Mouse (Mus musculus) C2C12 (cell line): ENCODE measurements at regions not wholly inside any gene's neighbourhood (a gene's known extent, or its start where the extent isn't known, plus 50 kb on each side); places are given as distances from the start of the nearest gene placed in this dataset.

Experiments used
- CTCF ChIP-seq: IDR thresholded peaks from one replicate; pipeline ENCODE4 v1.5.1; 2011; ENCODE audit not compliant: control insufficient read depth, insufficient read depth, insufficient read length
- FOSL1 ChIP-seq: IDR thresholded peaks from one replicate; pipeline ENCODE4 v1.8.0; 2011; ENCODE audit warnings: mild to moderate bottlenecking, low read length; ENCODE audit not compliant: poor library complexity, insufficient read depth, severe bottlenecking
- MAX ChIP-seq: IDR thresholded peaks from one replicate; pipeline ENCODE4 v1.6.1; 2011; ENCODE audit warnings: mild to moderate bottlenecking, control low read depth
- MYOD1 ChIP-seq: IDR thresholded peaks from one replicate; pipeline ENCODE4 v1.6.1; 2011; ENCODE audit warnings: low read depth; ENCODE audit not compliant: control insufficient read depth, insufficient read length

DNA sequence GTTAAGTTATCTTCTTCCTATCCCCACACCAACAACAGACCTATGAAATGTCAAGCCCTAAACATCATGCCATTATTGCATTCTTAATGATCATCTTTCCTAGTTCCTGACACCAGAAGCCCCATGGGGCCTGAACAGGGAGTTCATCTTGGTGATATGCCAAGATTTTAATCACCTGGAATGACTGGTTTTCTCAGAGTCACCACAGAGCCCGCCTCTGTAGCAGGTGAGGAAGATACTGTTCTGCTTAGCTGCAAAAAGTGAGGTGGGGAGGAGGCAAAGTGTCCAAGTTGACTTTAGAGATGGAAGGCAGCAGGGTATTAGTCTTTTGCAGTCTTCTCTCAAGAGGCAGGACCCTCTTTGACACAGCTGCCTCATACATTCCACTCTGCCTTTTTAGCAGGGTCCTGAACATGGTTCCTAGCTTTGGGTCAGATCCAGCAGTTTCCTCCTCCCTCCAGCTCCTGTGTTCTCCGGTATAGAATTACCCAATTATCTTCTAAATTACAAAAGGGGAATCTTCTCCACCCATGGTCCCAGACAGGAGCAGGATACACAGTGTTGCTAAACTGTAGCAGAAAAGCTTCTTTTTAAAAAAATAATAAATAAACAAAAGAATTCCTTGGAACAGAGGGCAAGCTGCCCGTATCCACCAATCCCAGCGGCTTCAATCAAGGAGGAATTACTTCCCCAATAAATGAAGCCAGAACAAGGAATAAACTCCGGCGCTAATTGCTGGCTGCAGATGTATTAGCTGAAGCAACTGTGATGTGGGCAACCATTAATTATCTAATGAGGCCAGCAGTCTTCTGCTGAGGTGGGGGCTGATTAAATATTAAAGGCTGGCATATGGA, 896.8 kb downstream of the Tmem114 start:
- TF ChIP-seq MAX (no peak), CTCF (no peak), MYOD1 (no peak), FOSL1 (no peak)
